Mouse (Mus musculus) kidney, adult 2 months (tissue): ENCODE results near the gene Tldc1.

Source experiments
- CTCF ChIP-seq: fragments of 200-500 bp; conservative IDR thresholded peaks from 2 replicates; pipeline ENCODE4 v1.5.1; 2011; ENCODE audit warnings: low read depth, mild to moderate bottlenecking, control low read depth, low read length, moderate library complexity, mixed read lengths; ENCODE audit not compliant: insufficient read depth, insufficient read length
- POLR2A ChIP-seq: fragments of 200-500 bp; IDR thresholded peaks from one replicate; pipeline ENCODE4 v1.6.1; 2011; ENCODE audit warnings: low read depth, low read length, control low read depth

- no peak for TF ChIP-seq POLR2A
- TF ChIP-seq CTCF = no peak
Observed at GRCm38 (mm10) chr8:119825950-119826730, 47.9 kb upstream of the Tldc1 start.
